Mouse (Mus musculus) heart, adult 2 months (tissue): ENCODE measurements around the gene Plpp3.

Experiments used
- CTCF ChIP-seq: fragments of 200-600 bp; IDR thresholded peaks from 2 replicates; pipeline ENCODE4 v1.8.1; 2022; ENCODE audit warnings: antibody characterized with exemption, mild to moderate bottlenecking, moderate library complexity
- EP300 ChIP-seq: fragments of 200-500 bp; IDR thresholded peaks from 2 replicates; pipeline ENCODE4 v1.6.1; 2011; ENCODE audit warnings: low read depth, low read length, control low read depth; ENCODE audit not compliant: insufficient read depth
- POLR2A ChIP-seq: fragments of 200-500 bp; IDR thresholded peaks from 2 replicates; pipeline ENCODE4 v1.6.1; 2011; ENCODE audit warnings: mild to moderate bottlenecking, low read depth, low read length, control low read depth; ENCODE audit not compliant: insufficient read depth

GRCm38 (mm10) chr4:105279806-105280205, 122.7 kb downstream of the Plpp3 start:
- TF ChIP-seq POLR2A (no peak), CTCF (no peak), EP300 (no peak)
